Mouse (Mus musculus): ENCODE measurements at regions not wholly inside any gene's neighbourhood (a gene's known extent, or its start where the extent isn't known, plus 50 kb on each side); places are given as distances from the start of the nearest gene placed in this dataset.

- H3K36me3 ChIP-seq (ENCODE audit: control insufficient read depth, insufficient read depth, low read length, poor library complexity, severe bottlenecking), result no peaks in the 10 kb centered on the region
- no peaks in the 10 kb centered on the region for H3K27me3 ChIP-seq (ENCODE audit: control insufficient read depth, insufficient read depth, low read length, poor library complexity, severe bottlenecking)
- no peak for DNase-seq (ENCODE audit: low read depth, low spot score)
These were observed 272.9 kb downstream of the Cox7c start for GRCm38 (mm10) chr13:85773848-85774247.

DNA sequence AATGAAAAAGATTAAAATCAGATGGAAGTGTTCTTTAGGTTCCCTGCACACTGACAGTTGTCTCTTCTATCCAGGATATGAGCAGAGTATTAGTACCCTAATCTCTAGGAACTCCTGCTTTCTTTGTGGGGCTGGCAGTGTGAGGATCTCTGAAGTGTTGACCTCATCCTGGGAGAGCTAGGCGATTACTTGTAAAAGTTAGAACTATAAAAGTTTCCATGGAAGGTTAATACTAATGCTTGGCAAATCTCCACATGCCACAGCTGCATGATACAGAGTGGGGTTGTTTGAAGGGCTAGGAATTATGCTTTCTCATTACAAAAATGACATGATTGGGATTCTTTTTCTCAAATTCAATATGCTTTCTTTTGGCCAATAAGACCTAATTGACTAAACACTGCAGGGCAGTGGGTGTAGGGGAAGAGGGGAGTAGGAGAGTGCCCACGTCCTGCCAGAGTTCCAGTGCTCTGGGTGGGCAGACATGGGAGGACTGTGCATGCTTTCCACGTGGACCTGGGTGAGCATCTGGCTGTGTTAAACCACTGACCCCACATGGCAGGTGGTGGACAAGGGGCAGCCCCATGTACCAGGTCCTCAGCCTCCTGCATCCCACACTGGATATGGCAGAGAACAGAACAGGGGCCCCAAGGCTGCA lies 275.6 kb downstream of the Cox7c start:
- no peaks in the 10 kb centered on the region for H3K36me3 ChIP-seq (ENCODE audit: control insufficient read depth, insufficient read depth, low read length, poor library complexity, severe bottlenecking)
- DNase-seq (ENCODE audit: low read depth, low spot score), result no peak
- H3K27me3 ChIP-seq (ENCODE audit: control insufficient read depth, insufficient read depth, low read length, poor library complexity, severe bottlenecking), result no peaks in the 10 kb centered on the region

GRCm38 (mm10) chr13:85770538-85770937 lies 276.2 kb downstream of the Cox7c start:
- Histone ChIP-seq H3K27me3 (ENCODE audit: control insufficient read depth, insufficient read depth, low read length, poor library complexity, severe bottlenecking) (no peaks in the 10 kb centered on the region), H3K36me3 (ENCODE audit: control insufficient read depth, insufficient read depth, low read length, poor library complexity, severe bottlenecking) (no peaks in the 10 kb centered on the region)
- no peak for DNase-seq (ENCODE audit: low read depth, low spot score)

DNA sequence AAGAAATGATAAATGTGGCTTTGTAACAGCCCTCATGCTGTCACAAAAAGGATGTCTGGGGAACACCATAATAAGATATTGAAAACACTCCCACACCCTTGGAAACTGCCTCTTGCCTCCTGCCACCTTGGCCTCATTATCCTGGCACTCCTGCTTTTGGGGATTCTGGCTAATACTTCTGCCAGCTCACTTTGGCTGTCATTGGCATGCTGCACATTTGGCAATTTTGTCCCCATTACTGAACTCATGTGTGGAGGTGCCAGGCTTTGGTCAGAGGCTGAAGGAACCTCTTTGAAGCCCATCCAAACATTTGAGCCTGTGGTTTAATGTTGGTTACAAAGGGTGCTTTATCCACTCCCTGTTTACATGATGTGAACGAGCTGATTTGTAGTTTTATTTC lies 278.2 kb downstream of the Cox7c start:
- DNase-seq (ENCODE audit: low read depth, low spot score), result no peak
- Histone ChIP-seq H3K27me3 (ENCODE audit: control insufficient read depth, insufficient read depth, low read length, poor library complexity, severe bottlenecking) (no peaks in the 10 kb centered on the region), H3K36me3 (ENCODE audit: control insufficient read depth, insufficient read depth, low read length, poor library complexity, severe bottlenecking) (no peaks in the 10 kb centered on the region)

DNA sequence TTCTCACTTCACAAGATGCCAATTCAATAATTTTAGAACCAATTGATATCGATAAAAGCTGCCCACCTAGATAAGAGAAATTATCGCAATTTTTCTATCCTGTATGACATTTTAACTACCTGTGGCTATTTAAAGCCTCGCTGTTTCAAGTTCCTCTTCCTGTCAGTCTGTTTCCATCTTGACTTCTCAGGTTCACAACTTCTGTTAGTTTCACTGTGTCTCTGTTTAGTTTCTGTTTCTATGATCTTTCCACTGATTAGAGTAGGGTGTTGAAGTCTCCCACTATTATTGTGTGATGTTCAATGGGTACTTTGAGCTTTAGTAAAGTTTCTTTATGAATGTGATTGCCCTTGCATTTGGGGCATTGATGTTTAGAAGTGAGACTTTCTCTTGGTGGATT lies 322.1 kb downstream of the Cox7c start:
- DNase-seq (ENCODE audit: low read depth, low spot score), result peak; percentile 34
- Histone ChIP-seq H3K27me3 (ENCODE audit: control insufficient read depth, insufficient read depth, low read length, poor library complexity, severe bottlenecking) (no peaks in the 10 kb centered on the region), H3K36me3 (ENCODE audit: control insufficient read depth, insufficient read depth, low read length, poor library complexity, severe bottlenecking) (no peaks in the 10 kb centered on the region)

- DNase-seq (ENCODE audit: low read depth, low spot score), result peak; percentile 2
- H3K27me3 ChIP-seq (ENCODE audit: control insufficient read depth, insufficient read depth, low read length, poor library complexity, severe bottlenecking), result no peaks in the 10 kb centered on the region
- no peaks in the 10 kb centered on the region for H3K36me3 ChIP-seq (ENCODE audit: control insufficient read depth, insufficient read depth, low read length, poor library complexity, severe bottlenecking)
These were observed 322.6 kb downstream of the Cox7c start for GRCm38 (mm10) chr13:85724105-85724504.

DNA sequence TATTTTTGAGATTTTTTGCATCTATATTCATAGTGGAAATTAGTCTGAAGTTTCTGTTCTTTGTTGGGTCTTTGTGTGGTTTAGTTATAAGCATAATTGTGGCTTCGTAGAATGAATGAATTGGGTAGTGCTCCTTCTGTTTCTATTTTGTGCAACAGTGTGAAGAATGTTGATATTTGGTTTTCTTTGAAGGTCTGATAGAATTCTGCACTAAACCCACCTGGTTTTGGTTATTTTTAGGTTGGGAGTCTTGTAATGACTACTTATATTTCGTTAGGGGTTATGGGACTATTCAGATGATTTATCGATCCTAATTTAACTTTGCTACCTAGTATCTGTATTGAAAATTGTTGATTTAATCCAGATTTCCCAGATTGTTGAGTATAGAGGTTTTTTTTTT lies 326.4 kb downstream of the Cox7c start:
- H3K27me3 ChIP-seq (ENCODE audit: control insufficient read depth, insufficient read depth, low read length, poor library complexity, severe bottlenecking), result no peaks in the 10 kb centered on the region

GRCm38 (mm10) chr13:85715883-85716498 lies 330.7 kb downstream of the Cox7c start:
- H3K36me3 ChIP-seq (ENCODE audit: control insufficient read depth, insufficient read depth, low read length, poor library complexity, severe bottlenecking), result no peaks in the 10 kb centered on the region
- DNase-seq (ENCODE audit: low read depth, low spot score), result no peak
- H3K27me3 ChIP-seq (ENCODE audit: control insufficient read depth, insufficient read depth, low read length, poor library complexity, severe bottlenecking), result no peaks in the 10 kb centered on the region

More for the DNA sequence above, 326.4 kb downstream of the Cox7c start:
- no peaks in the 10 kb centered on the region for H3K36me3 ChIP-seq (ENCODE audit: control insufficient read depth, insufficient read depth, low read length, poor library complexity, severe bottlenecking)
- DNase-seq (ENCODE audit: low read depth, low spot score), result no peak

GRCm38 (mm10) chr13:85692374-85692773 lies 354.3 kb downstream of the Cox7c start:
- no peak for DNase-seq (ENCODE audit: low read depth, low spot score)
- no peaks in the 10 kb centered on the region for H3K36me3 ChIP-seq (ENCODE audit: control insufficient read depth, insufficient read depth, low read length, poor library complexity, severe bottlenecking)
- H3K27me3 ChIP-seq (ENCODE audit: control insufficient read depth, insufficient read depth, low read length, poor library complexity, severe bottlenecking), result no peaks in the 10 kb centered on the region
